ENCODE assay signal across 17 mouse cellular contexts in the genomic region with DNA sequence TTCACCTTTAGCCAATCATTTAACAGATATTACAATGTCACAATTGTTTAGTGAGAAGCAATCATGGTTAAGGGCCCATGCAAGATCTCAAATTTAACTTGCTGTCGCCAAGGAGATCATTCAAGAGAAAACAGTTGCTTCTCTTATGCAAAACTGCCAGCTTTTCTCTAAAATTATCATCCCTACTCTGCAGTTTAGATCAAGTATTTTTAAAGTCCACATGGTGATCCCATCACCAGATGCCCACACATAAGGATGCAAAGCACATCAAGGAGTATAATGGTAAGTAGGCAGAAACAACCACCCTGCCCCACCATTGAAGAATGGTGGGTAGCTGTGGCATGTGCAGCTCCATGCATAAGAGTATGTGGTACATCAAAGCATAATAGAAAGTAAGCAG.
DNase-seq lines count a peak whose midpoint lies in the region; ATAC-seq and TF ChIP-seq lines count a peak whose summit lies in the region.
"Had no signal": no experiment of that assay in that cellular context is flagged by ENCODE, and none has a peak within 500 bp of the region (broad histone marks: within the 10 kb centered on the region; RNA-seq: fewer than 3 reads in every experiment).

No protein-coding gene starts in this region.

- DNase-seq in forebrain, postnatal 0 days = no peak
- peak; percentile 35 for DNase-seq in layer of hippocampus, adult 11-12 months (ENCODE audit: low spot score)
- no peak for DNase-seq in layer of hippocampus, postnatal 10 days (ENCODE audit: low spot score in 2 of 2)
- DNase-seq in left cerebral cortex, adult 2 months (ENCODE audit: extremely low spot score in 1 of 2, low spot score in 2 of 2) = no peak
- DNase-seq in left cerebral cortex, postnatal 4 days = no peak
- DNase-seq in brain, adult 2 months (ENCODE audit: low read depth, low spot score) = peak; percentile 78
- no peak for DNase-seq in embryo, embryonic 10.5 days (ENCODE audit: low spot score)
- DNase-seq: adrenal gland, adult 8-10 months; B cell, adult 2 months had no signal

- H3K4me2 ChIP-seq in forebrain, postnatal 0 days (ENCODE audit: low read depth) = no peak overlapping the region
- no peak overlapping the region for H3K4me2 ChIP-seq in forebrain, embryonic 12.5 days
- H3K4me2 ChIP-seq: embryonic facial prominence, embryonic 13.5 days; forebrain, embryonic 13.5 days; heart, embryonic 13.5 days; hindbrain, embryonic 12.5 days had no signal

- WGBS in forebrain, postnatal 0 days = 70% methylated on average over 1 of the region's 1 CpGs
- 85% methylated on average over 1 of the region's 1 CpGs for WGBS in forebrain, embryonic 12.5 days

- H3K36me3 ChIP-seq in forebrain, postnatal 0 days (ENCODE audit: insufficient read depth) = no peaks in the 10 kb centered on the region
- H3K36me3 ChIP-seq in forebrain, embryonic 12.5 days (replicated peaks) = no peaks in the 10 kb centered on the region
- H3K36me3 ChIP-seq: embryonic facial prominence, embryonic 13.5 days; G1E; heart, embryonic 13.5 days; hindbrain, embryonic 12.5 days had no signal

- H3K9me3 ChIP-seq in forebrain, postnatal 0 days (ENCODE audit: low read length) = no peaks in the 10 kb centered on the region
- H3K9me3 ChIP-seq in forebrain, embryonic 12.5 days = no peaks in the 10 kb centered on the region
- H3K9me3 ChIP-seq: embryonic facial prominence, embryonic 13.5 days; forebrain, embryonic 13.5 days; heart, embryonic 13.5 days; hindbrain, embryonic 12.5 days had no signal

- no peak overlapping the region for H3K9ac ChIP-seq in forebrain, postnatal 0 days
- H3K9ac ChIP-seq in forebrain, embryonic 12.5 days = no peak overlapping the region
- H3K9ac ChIP-seq: embryonic facial prominence, embryonic 13.5 days; forebrain, embryonic 13.5 days; heart, embryonic 13.5 days; hindbrain, embryonic 12.5 days had no signal

- intact Hi-C loops in left cerebral cortex, adult 2 months (cut with DNase I) = loop anchor here (1.0 to 2.0 kb wide), 4 partner anchors 176 to 336 kb away; no protein-coding TSS in a partner anchor
- intact Hi-C loops in left cerebral cortex, postnatal 4 days (cut with DNase I) = loop anchor here (10.0 kb wide), 3 partner anchors 182 to 292 kb away; no protein-coding TSS in a partner anchor

- no peaks in the 10 kb centered on the region; the same call in 1 of the 2 replicates for H3K27me3 ChIP-seq in forebrain, postnatal 0 days (ENCODE audit: insufficient read depth, low read length)
- peaks cover 3% of the 10 kb centered on the region; the same call in 1 of the 2 replicates for H3K27me3 ChIP-seq in forebrain, embryonic 12.5 days
- H3K27me3 ChIP-seq: hindbrain, embryonic 12.5 days had no signal

- TF ChIP-seq CTCF in forebrain, postnatal 0 days (IDR thresholded peaks at IDR 0.05; ENCODE audit: low read depth) = no peak
- no peak for TF ChIP-seq CTCF in left cerebral cortex, adult 2 months (IDR thresholded peaks at IDR 0.05)

- no peak overlapping the region for H3K4me3 ChIP-seq in forebrain, postnatal 0 days (ENCODE audit: low read depth, low read length)
- no peak overlapping the region for H3K4me3 ChIP-seq in forebrain, embryonic 12.5 days (replicated peaks)
- H3K4me3 ChIP-seq in left cerebral cortex, adult 2 months = no peak overlapping the region
- H3K4me3 ChIP-seq: embryonic facial prominence, embryonic 13.5 days; forebrain, embryonic 13.5 days; gastrocnemius, adult 2 months; heart, embryonic 13.5 days; hindbrain, embryonic 12.5 days had no signal

- H3K4me1 ChIP-seq in forebrain, postnatal 0 days (ENCODE audit: insufficient read depth) = no peaks in the 10 kb centered on the region
- no peaks in the 10 kb centered on the region for H3K4me1 ChIP-seq in forebrain, embryonic 12.5 days
- H3K4me1 ChIP-seq: embryonic facial prominence, embryonic 13.5 days; forebrain, embryonic 13.5 days; heart, embryonic 13.5 days; hindbrain, embryonic 12.5 days had no signal

- ATAC-seq in forebrain, postnatal 0 days = peak; percentile 89
- no peak for ATAC-seq in forebrain, embryonic 12.5 days (ENCODE audit: low FRiP score)
- ATAC-seq: CD4-positive, CD25-positive, alpha-beta regulatory T cell, adult 4 months had no signal

- H3K27ac ChIP-seq in forebrain, postnatal 0 days (ENCODE audit: low read depth, low read length) = no peak overlapping the region
- no peak overlapping the region for H3K27ac ChIP-seq in forebrain, embryonic 12.5 days
- H3K27ac ChIP-seq in left cerebral cortex, adult 2 months = peak overlapping the region; percentile 76
- H3K27ac ChIP-seq: embryonic facial prominence, embryonic 13.5 days; forebrain, embryonic 13.5 days; gastrocnemius, adult 2 months; heart, embryonic 13.5 days; hindbrain, embryonic 12.5 days had no signal

Comparison
In these comparisons a context has a peak if more than half of its experiments do, and no peak if none do; other contexts are left out.
1. DNase-seq: peak in layer of hippocampus, adult 11-12 months (single experiment) and brain, adult 2 months (single experiment); none in forebrain, postnatal 0 days (single experiment), layer of hippocampus, postnatal 10 days (0 of 2), left cerebral cortex, adult 2 months (0 of 2), left cerebral cortex, postnatal 4 days (single experiment) and embryo, embryonic 10.5 days (single experiment).